Mouse (Mus musculus): ENCODE measurements around the gene Il2rg.

DNA sequence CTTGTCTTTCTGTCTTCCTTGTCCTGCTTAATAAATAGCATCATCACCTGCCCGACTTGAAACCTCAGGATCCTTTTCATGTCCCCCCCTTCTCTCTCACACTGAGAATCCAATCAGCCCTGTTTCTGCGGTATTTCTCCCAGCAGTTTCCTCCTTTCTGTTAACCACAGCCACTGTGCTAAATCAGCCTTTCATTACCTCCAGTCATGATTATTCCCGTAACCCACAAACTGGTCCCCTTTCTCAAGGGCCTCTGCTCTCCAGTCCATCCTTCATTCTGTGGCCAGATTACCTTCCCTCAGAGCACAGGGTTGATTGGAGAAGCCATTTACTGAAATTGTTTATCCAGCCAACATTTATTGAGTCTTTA lies 685 bp upstream of the Il2rg start, which contains the start of gene Gm20489:
- no peak for TF ChIP-seq POLR2A (IDR thresholded peaks at IDR 0.05; ENCODE audit: extremely low read depth, insufficient read depth, low read length)
- TF ChIP-seq CTCF (IDR thresholded peaks at IDR 0.05; ENCODE audit: low read depth, low read length), result no peak
